Mouse (Mus musculus) lung, postnatal 0 days (tissue): ENCODE results near the gene Naxd.

Source experiments
- CTCF ChIP-seq: IDR thresholded peaks from 2 replicates; pipeline ENCODE4 v1.5.1; 2016; ENCODE audit warnings: antibody characterized with exemption, mild to moderate bottlenecking
- EP300 ChIP-seq: IDR thresholded peaks from 2 replicates; pipeline ENCODE4 v1.6.1; 2016; ENCODE audit warnings: antibody characterized with exemption, mild to moderate bottlenecking, control low read depth

GRCm38 (mm10) chr8:11557768-11558629, 60.7 kb downstream of the Naxd start:
- 0 out of 2 replicates have a peak, but pooled peaks have one; percentile 15 for TF ChIP-seq CTCF
- peak; percentile 73 for TF ChIP-seq EP300
